Mouse (Mus musculus): Measurements from ENCODE around the gene Vmp1. TPM values are rescaled to one million over a fixed set of nuclear protein-coding genes. Genes with fewer than 3 reads are reported as not detected.

Gene Vmp1
- polyA plus RNA-seq, 1 experiment = 1.3 TPM

DNA sequence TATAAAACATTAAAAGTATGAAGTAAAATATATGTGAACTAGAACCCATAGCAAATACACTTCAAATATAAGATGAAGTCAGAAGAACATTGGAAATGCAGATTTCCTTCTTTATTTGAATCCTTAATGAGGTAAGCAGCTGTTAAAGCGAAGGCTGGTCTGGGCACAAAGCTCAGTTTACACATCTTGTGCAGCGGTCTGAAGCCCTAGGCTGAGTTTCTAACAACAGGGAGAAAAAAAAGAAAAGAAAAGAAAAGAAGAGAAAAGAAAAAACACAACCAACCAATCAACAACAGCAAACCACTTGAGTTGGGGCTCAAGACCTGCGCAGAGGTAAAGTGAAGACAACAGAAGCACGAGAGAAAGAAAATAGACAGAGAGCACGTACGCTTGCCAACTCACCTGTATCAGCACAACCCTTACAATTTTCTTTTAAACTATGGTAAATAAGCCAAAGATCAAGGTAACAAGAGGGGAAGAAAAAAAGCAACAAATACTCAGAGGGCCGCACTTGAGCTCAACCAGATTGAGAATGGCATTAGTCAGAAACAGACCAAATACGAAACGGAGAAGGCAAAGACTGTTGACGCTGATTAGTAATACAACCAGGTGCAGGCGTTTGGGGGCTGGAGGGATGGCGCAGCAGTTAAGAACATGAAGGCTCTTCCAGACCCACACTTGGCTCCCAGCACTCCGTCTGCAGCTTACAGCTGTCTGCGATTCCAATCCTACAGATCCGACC, 35.8 kb downstream of the Vmp1 start:
- no peak for TF ChIP-seq TAL1 (IDR thresholded peaks at IDR 0.05; ENCODE audit: low read length)
- no peak for TF ChIP-seq GATA1 (IDR thresholded peaks at IDR 0.05; ENCODE audit: low read length)
- H3K36me3 ChIP-seq (ENCODE audit: control insufficient read depth) = peaks cover 77% of the 10 kb centered on the region
- no peaks in the 10 kb centered on the region for H3K27me3 ChIP-seq (ENCODE audit: control insufficient read depth)
- no peaks in the 10 kb centered on the region for H3K9me3 ChIP-seq (ENCODE audit: control insufficient read depth, low read length)
- H3K4me1 ChIP-seq (ENCODE audit: control insufficient read depth) = peaks cover 9% of the 10 kb centered on the region
- H3K4me3 ChIP-seq (replicated peaks) = no peak overlapping the region

DNA sequence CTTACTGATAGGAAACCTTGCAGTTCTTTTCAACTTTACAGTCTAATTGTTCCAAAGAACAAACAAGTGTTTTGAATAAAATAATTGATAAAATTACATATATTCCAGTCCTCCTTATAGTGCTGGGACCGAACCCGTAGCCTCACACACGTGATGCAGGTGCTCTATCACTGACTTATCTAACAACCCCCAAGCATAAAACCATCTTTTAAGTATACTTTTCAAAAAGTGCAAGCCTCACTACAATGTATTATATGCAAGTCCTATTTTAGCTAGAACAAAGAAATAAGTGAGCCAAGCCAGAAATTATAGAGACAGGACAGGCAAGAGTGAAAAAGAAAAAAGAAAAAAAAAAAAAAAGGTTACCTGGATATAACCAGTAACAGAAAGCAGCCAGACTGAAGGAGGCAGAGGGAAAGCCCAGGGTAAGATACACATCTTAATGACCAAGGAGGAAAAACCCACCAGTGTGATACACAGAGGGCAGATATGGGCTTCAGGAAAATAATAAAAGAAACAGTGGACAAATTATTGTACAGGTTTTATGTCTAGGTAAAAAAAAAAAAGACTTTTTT, 36.7 kb downstream of the Vmp1 start:
- Histone ChIP-seq H3K4me3 (replicated peaks) (no peak overlapping the region), H3K27me3 (ENCODE audit: control insufficient read depth) (no peaks in the 10 kb centered on the region), H3K9me3 (ENCODE audit: control insufficient read depth, low read length) (no peaks in the 10 kb centered on the region), H3K36me3 (ENCODE audit: control insufficient read depth) (peaks cover 77% of the 10 kb centered on the region), H3K4me1 (ENCODE audit: control insufficient read depth) (peaks cover 3% of the 10 kb centered on the region)
- no peak for TF ChIP-seq GATA1 (IDR thresholded peaks at IDR 0.05; ENCODE audit: low read length)
- TF ChIP-seq TAL1 (IDR thresholded peaks at IDR 0.05; ENCODE audit: low read length) = no peak

DNA sequence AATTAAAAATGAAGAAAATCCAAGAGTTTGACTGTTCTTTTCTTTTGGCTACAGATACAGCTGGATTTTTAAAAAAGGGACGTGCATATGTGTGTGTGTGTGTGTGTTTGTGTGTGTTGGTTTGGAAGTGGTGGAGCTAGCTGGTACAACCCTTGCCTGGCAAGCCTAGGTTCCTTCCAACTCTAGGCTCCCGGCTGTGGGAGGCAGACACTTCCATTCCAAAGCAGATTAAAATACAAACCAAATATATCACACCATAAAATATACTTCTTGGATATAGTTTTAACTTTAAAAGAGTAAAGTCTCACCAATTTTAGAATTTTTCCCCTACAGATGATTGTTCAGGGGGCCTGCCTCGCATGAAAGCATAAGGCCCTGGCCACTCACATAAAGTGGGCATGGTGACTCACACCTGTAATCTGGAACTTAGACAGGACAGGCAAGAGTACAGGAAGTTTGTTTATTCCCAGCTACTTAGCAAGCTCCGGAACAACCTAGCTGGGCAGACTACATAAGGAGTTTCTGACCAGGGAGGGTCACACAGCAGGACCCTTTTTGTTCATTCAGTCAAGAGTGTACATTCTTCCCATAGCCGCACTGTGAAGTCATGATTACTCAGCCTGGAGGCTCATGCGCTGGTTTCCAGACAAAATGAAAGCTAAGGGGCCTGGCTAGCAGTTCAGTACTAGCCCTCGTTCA, 37.4 kb downstream of the Vmp1 start:
- Histone ChIP-seq H3K9me3 (ENCODE audit: control insufficient read depth, low read length) (no peaks in the 10 kb centered on the region), H3K4me3 (replicated peaks) (no peak overlapping the region), H3K4me1 (ENCODE audit: control insufficient read depth) (peaks cover 3% of the 10 kb centered on the region), H3K36me3 (ENCODE audit: control insufficient read depth) (peaks cover 80% of the 10 kb centered on the region), H3K27me3 (ENCODE audit: control insufficient read depth) (no peaks in the 10 kb centered on the region)
- no peak for TF ChIP-seq GATA1 (IDR thresholded peaks at IDR 0.05; ENCODE audit: low read length)
- TF ChIP-seq TAL1 (IDR thresholded peaks at IDR 0.05; ENCODE audit: low read length) = no peak

DNA sequence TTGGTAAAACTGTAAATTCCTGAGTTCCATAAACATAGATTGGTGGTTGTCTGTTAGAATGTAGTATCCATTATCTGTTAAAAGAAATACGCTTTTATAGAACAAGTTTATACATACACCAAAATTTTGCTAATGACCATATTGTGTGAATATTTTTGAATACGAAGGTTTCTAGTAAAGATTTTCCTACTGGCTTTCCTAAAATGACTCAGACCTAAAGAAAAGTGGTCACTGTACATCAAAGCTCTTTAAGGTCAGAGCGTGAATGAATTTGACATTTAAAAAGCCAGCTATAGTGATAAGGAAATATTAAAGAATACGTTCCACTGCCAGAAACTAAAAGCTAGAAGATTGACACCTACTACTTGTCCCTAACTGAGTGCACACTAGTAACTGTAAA, 39.1 kb downstream of the Vmp1 start:
- Histone ChIP-seq H3K4me1 (ENCODE audit: control insufficient read depth) (peaks cover 3% of the 10 kb centered on the region), H3K9me3 (ENCODE audit: control insufficient read depth, low read length) (no peaks in the 10 kb centered on the region), H3K4me3 (replicated peaks) (no peak overlapping the region), H3K27me3 (ENCODE audit: control insufficient read depth) (no peaks in the 10 kb centered on the region), H3K36me3 (ENCODE audit: control insufficient read depth) (peaks cover 86% of the 10 kb centered on the region)
- TF ChIP-seq GATA1 (IDR thresholded peaks at IDR 0.05; ENCODE audit: low read length) = no peak
- no peak for TF ChIP-seq TAL1 (IDR thresholded peaks at IDR 0.05; ENCODE audit: low read length)

DNA sequence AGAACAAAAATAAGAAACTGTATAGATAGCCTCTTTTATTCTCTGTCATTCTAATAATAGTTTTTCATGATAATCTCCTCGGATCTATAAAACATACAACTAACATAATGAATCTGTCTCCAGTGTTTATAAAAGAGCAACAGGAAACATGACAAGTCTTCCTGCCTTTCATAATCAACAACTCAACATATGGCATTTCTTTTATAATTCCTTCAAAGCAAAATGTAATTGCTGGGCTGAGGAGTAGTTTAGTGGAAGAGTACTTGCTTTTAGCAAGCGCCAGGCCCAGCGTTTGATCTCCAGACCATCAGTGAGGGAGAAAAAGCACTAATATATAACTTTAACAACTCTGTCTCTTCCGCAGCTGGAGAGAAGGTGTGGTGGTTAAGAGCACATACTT, 41.9 kb downstream of the Vmp1 start:
- no peaks in the 10 kb centered on the region for H3K27me3 ChIP-seq (ENCODE audit: control insufficient read depth)
- peaks cover 77% of the 10 kb centered on the region for H3K36me3 ChIP-seq (ENCODE audit: control insufficient read depth)
- no peak for TF ChIP-seq TAL1 (IDR thresholded peaks at IDR 0.05; ENCODE audit: low read length)
- no peak for TF ChIP-seq GATA1 (IDR thresholded peaks at IDR 0.05; ENCODE audit: low read length)
- no peaks in the 10 kb centered on the region; the same call in 1 of the 2 replicates for H3K4me1 ChIP-seq (ENCODE audit: control insufficient read depth)
- no peaks in the 10 kb centered on the region for H3K9me3 ChIP-seq (ENCODE audit: control insufficient read depth, low read length)
- no peak overlapping the region for H3K4me3 ChIP-seq (replicated peaks)

DNA sequence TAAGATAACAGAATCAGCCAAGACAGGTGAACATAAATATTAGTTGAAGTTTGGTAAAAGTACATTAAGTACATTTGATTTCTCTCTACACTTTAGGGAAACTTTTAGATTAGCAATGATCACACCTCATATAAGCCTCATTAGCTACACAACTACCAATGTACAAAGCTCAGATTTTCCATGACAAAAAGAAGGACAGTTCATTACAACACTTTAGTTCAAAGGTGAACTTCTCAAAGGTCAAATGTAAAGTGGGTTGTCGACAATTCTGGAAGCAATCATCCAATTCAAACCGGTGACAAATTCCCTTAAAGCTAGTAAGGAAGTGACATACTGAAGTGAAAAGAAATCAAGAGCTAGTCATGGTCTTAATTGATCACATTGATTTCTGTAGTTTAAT, 45.9 kb downstream of the Vmp1 start:
- Histone ChIP-seq H3K4me3 (replicated peaks) (no peak overlapping the region), H3K9me3 (ENCODE audit: control insufficient read depth, low read length) (no peaks in the 10 kb centered on the region), H3K27me3 (ENCODE audit: control insufficient read depth) (no peaks in the 10 kb centered on the region), H3K4me1 (ENCODE audit: control insufficient read depth) (no peaks in the 10 kb centered on the region), H3K36me3 (ENCODE audit: control insufficient read depth) (peaks cover 79% of the 10 kb centered on the region)
- no peak for TF ChIP-seq GATA1 (IDR thresholded peaks at IDR 0.05; ENCODE audit: low read length)
- no peak for TF ChIP-seq TAL1 (IDR thresholded peaks at IDR 0.05; ENCODE audit: low read length)

DNA sequence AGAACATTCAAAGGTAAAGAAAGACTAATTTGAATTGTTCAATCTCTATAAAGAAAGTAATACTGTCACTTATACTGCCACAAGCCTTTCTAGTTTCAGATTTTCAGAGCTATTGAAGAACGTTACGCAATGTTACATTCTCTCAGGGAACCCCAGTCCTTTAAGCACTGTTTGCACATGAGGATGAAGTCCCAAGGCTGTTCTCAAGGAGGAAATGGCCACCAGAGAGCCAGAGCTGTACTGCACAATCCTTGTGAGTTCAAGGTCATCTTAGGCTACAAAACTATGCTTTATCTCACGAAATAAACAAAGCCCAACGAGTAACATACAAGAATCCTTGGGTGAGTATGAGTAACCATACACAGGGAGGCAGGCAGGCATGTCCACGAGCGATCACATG, 49.2 kb downstream of the Vmp1 start:
- Histone ChIP-seq H3K36me3 (ENCODE audit: control insufficient read depth) (peaks cover 77% of the 10 kb centered on the region), H3K9me3 (ENCODE audit: control insufficient read depth, low read length) (no peaks in the 10 kb centered on the region), H3K4me1 (ENCODE audit: control insufficient read depth) (peaks cover 4% of the 10 kb centered on the region), H3K4me3 (replicated peaks) (no peak overlapping the region), H3K27me3 (ENCODE audit: control insufficient read depth) (no peaks in the 10 kb centered on the region)
- TF ChIP-seq TAL1 (IDR thresholded peaks at IDR 0.05; ENCODE audit: low read length) = no peak
- no peak for TF ChIP-seq GATA1 (IDR thresholded peaks at IDR 0.05; ENCODE audit: low read length)

DNA sequence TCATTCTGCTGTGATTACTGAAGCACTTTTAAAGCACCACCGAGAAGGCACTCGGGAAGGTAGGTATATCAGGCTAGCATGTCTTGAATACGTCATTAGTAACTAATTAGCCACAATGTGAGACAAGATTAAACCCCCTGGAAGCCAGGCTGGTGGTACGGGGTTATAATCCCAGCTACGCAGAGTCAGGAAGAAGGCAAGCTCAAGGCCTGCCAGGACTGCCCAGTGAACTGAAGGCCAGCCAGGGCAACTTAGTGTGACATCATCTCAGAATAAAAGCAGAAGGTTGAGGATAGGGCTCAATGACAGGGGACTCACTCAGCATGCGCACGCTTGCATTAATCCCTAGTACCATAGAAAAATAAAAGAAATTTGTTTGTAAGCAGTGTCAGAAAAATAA, 53.7 kb downstream of the Vmp1 start:
- H3K36me3 ChIP-seq (ENCODE audit: control insufficient read depth) = peaks cover 91% of the 10 kb centered on the region
- no peaks in the 10 kb centered on the region for H3K27me3 ChIP-seq (ENCODE audit: control insufficient read depth)
- peaks cover 45% of the 10 kb centered on the region for H3K4me1 ChIP-seq (ENCODE audit: control insufficient read depth)
- TF ChIP-seq TAL1 (IDR thresholded peaks at IDR 0.05; ENCODE audit: low read length) (no peak), GATA1 (IDR thresholded peaks at IDR 0.05; ENCODE audit: low read length) (no peak)
- H3K4me3 ChIP-seq (replicated peaks) = no peak overlapping the region
- H3K9me3 ChIP-seq (ENCODE audit: control insufficient read depth, low read length) = no peaks in the 10 kb centered on the region

DNA sequence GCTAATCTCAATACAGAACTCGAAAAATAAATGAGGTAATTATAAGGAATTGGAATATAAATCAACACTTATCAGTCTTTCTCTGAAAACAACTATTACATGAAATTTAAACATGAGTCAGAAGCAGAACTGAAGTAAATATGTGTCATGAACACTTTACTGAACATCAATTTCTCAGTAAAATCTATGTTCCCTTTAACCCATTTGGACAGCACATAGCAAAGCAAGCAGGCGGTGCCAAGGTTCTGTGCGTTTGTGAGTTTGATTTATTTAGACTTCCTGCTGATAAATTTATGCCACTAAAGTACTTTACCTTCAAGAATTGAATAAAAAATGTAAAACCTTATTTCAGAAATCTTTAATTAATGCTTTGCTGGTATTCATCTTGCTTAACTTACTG, 54.2 kb downstream of the Vmp1 start:
- Histone ChIP-seq H3K27me3 (ENCODE audit: control insufficient read depth) (no peaks in the 10 kb centered on the region), H3K9me3 (ENCODE audit: control insufficient read depth, low read length) (no peaks in the 10 kb centered on the region), H3K4me3 (replicated peaks) (no peak overlapping the region), H3K36me3 (ENCODE audit: control insufficient read depth) (peaks cover 89% of the 10 kb centered on the region), H3K4me1 (ENCODE audit: control insufficient read depth) (peaks cover 47% of the 10 kb centered on the region)
- TF ChIP-seq TAL1 (IDR thresholded peaks at IDR 0.05; ENCODE audit: low read length) (no peak), GATA1 (IDR thresholded peaks at IDR 0.05; ENCODE audit: low read length) (no peak)

All from erythroblast, embryonic 14.5 days (primary cell).